Mouse (Mus musculus): ENCODE data around the gene Tubb2a.
"Not testable (repeated sequence)": the region's sequence is repeated elsewhere in the genome, so short reads cannot be mapped to it uniquely, and the experiment has no call there.

Gene Tubb2a

GRCm38 (mm10) chr13:34089358-34089757 lies 11.6 kb upstream of the Tubb2a start:
- DNase-seq (ENCODE audit: low spot score) = no peak

- peak; percentile 54 for DNase-seq (ENCODE audit: low spot score)
Observed at GRCm38 (mm10) chr13:34088871-34089288, 11.1 kb upstream of the Tubb2a start.

GRCm38 (mm10) chr13:34088201-34088649 lies 10.4 kb upstream of the Tubb2a start:
- not testable (repeated sequence) for DNase-seq (ENCODE audit: low spot score)

GRCm38 (mm10) chr13:34087052-34087812 lies 9.4 kb upstream of the Tubb2a start:
- no peak for DNase-seq (ENCODE audit: low spot score)

GRCm38 (mm10) chr13:34084026-34084750 lies 6.4 kb upstream of the Tubb2a start:
- DNase-seq (ENCODE audit: low spot score) = no peak

GRCm38 (mm10) chr13:34081926-34082325 lies 4.1 kb upstream of the Tubb2a start:
- DNase-seq (ENCODE audit: low spot score) = no peak

- no peak for DNase-seq (ENCODE audit: low spot score)
Observed at GRCm38 (mm10) chr13:34079801-34080200, 2.0 kb upstream of the Tubb2a start.

GRCm38 (mm10) chr13:34078500-34079280 lies 883 bp upstream of the Tubb2a start:
- no peak for DNase-seq (ENCODE audit: low spot score)

GRCm38 (mm10) chr13:34076561-34077491 lies 981 bp downstream of the Tubb2a start:
- DNase-seq (ENCODE audit: low spot score) = peak; percentile 40

- DNase-seq (ENCODE audit: low spot score) = not testable (repeated sequence)
Observed at GRCm38 (mm10) chr13:34075893-34076292, 1.9 kb downstream of the Tubb2a start.

GRCm38 (mm10) chr13:34074441-34074840 lies 3.4 kb downstream of the Tubb2a start:
- DNase-seq (ENCODE audit: low spot score) = not testable (repeated sequence)

GRCm38 (mm10) chr13:34072847-34073246 lies 5.0 kb downstream of the Tubb2a start:
- DNase-seq (ENCODE audit: low spot score) = no peak

GRCm38 (mm10) chr13:34071836-34072235 lies 6.0 kb downstream of the Tubb2a start:
- no peak for DNase-seq (ENCODE audit: low spot score)

GRCm38 (mm10) chr13:34070296-34070695 lies 7.5 kb downstream of the Tubb2a start:
- no peak for DNase-seq (ENCODE audit: low spot score)

- no peak for DNase-seq (ENCODE audit: low spot score)
Observed at GRCm38 (mm10) chr13:34066351-34066750, 11.5 kb downstream of the Tubb2a start.

- no peak for DNase-seq (ENCODE audit: low spot score)
Observed at GRCm38 (mm10) chr13:34062466-34062865, 15.3 kb downstream of the Tubb2a start.

GRCm38 (mm10) chr13:34060061-34060460 lies 17.7 kb downstream of the Tubb2a start:
- DNase-seq (ENCODE audit: low spot score) = no peak

- DNase-seq (ENCODE audit: low spot score) = no peak
Observed at GRCm38 (mm10) chr13:34057252-34057651, 20.6 kb downstream of the Tubb2a start.

GRCm38 (mm10) chr13:34054983-34055382 lies 22.8 kb downstream of the Tubb2a start:
- no peak for DNase-seq (ENCODE audit: low spot score)

- no peak for DNase-seq (ENCODE audit: low spot score)
Observed at GRCm38 (mm10) chr13:34054391-34054790, 23.4 kb downstream of the Tubb2a start.

GRCm38 (mm10) chr13:34053673-34054282 lies 24.0 kb downstream of the Tubb2a start:
- DNase-seq (ENCODE audit: low spot score) = no peak

Measured in retina, embryonic 14.5 days (tissue).